Mouse (Mus musculus) heart, adult 8-10 months (tissue): Measurements from ENCODE around the gene Tnfaip6. TPM values are rescaled to one million over a fixed set of nuclear protein-coding genes. Genes with fewer than 3 reads are reported as not detected.

ENCODE experiments used
- DNase-seq: peaks from one replicate; pipeline ENCODE4 v3.0.0; 2022; ENCODE audit warnings: low spot score
- total RNA-seq, 4 experiments: library from RNA; stranded (reverse); gene quantifications; 2 replicates each; pipeline ENCODE4 v1.2.4; 2022

Gene Tnfaip6
- total RNA-seq, 4 experiments from 2014 or later = 0.59 to 0.86 (median 0.67) TPM

GRCm38 (mm10) chr2:52052335-52052734 lies 14.5 kb downstream of the Tnfaip6 start:
- DNase-seq = no peak

- DNase-seq = no peak
These were observed 15.7 kb downstream of the Tnfaip6 start for GRCm38 (mm10) chr2:52053502-52053901.

- DNase-seq = no peak
These were observed 17.8 kb downstream of the Tnfaip6 start for GRCm38 (mm10) chr2:52055616-52056015.

- DNase-seq = no peak
These were observed 19.3 kb downstream of the Tnfaip6 start for GRCm38 (mm10) chr2:52057099-52057498.

- no peak for DNase-seq
These were observed 19.9 kb downstream of the Tnfaip6 start for GRCm38 (mm10) chr2:52057681-52058080.

GRCm38 (mm10) chr2:52068641-52069040 lies 30.8 kb downstream of the Tnfaip6 start:
- DNase-seq = no peak

- no peak for DNase-seq
These were observed 33.0 kb downstream of the Tnfaip6 start for GRCm38 (mm10) chr2:52070816-52071215.

- no peak for DNase-seq
These were observed 33.6 kb downstream of the Tnfaip6 start for GRCm38 (mm10) chr2:52071241-52071991.

- DNase-seq = no peak
These were observed 34.3 kb downstream of the Tnfaip6 start for GRCm38 (mm10) chr2:52072065-52072490.

GRCm38 (mm10) chr2:52072491-52073140 lies 34.8 kb downstream of the Tnfaip6 start, which contains the start of gene Rif1:
Gene Rif1 (plus strand): TSS chr2:52072832.
- DNase-seq = peak; percentile 77

GRCm38 (mm10) chr2:52073141-52073904 lies 35.5 kb downstream of the Tnfaip6 start:
- peak; percentile 16 for DNase-seq

GRCm38 (mm10) chr2:52078666-52079065 lies 40.9 kb downstream of the Tnfaip6 start:
- no peak for DNase-seq

- DNase-seq = no peak
These were observed 46.2 kb downstream of the Tnfaip6 start for GRCm38 (mm10) chr2:52084013-52084412.

GRCm38 (mm10) chr2:52084571-52084970 lies 46.8 kb downstream of the Tnfaip6 start:
- DNase-seq = no peak

Other genes starting within 250 kb of the Tnfaip6 start
- gene Rbm43, start 102.8 kb upstream of the Tnfaip6 start, total RNA-seq = 1 to 10 TPM; 3.3 to 4.1 (median 3.7) TPM
- 1 to 10 TPM; 4.5 to 8.7 (median 6.3) TPM for gene Nmi, start 64.5 kb upstream of the Tnfaip6 start, total RNA-seq
- 10 to 100 TPM; 17.7 to 21.3 (median 20.8) TPM for gene Rif1, start 34.8 kb downstream of the Tnfaip6 start, total RNA-seq